ENCODE assay signal across 14 mouse cellular contexts in the genomic region with DNA sequence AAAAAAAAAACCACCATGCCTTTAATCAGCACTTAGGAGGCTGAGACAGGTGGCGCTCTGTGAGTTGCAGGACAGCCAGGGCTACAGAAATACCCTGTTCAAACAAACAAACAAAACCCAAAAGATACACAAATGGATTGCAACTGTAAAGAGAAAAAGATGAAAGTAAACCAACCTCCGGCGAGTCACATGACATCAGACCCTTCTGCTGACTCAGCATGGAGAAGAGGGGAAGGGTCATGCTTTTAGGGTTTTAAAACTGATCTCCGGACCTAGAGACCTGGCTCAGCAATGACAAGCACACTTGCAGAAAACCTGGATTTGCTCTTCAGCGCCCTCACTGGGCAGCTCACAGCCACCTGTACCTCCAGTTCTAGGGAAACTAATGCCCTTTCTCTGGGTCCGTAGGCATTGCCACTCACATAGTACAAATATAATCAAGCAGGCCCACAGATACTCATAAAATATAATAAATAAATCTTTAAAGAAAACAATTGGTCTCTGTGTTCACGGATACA. TPM values are rescaled to one million over a fixed set of nuclear protein-coding genes. Genes with fewer than 3 reads are reported as not detected.
DNase-seq lines count a peak whose midpoint lies in the region; ATAC-seq and TF ChIP-seq lines count a peak whose summit lies in the region.
"Had no signal": no experiment of that assay in that cellular context is flagged by ENCODE, and none has a peak within 500 bp of the region (broad histone marks: within the 10 kb centered on the region; RNA-seq: fewer than 3 reads in every experiment).

No protein-coding gene starts in this region.

- H3K4me1 ChIP-seq in hindbrain, postnatal 0 days (ENCODE audit: insufficient read depth, low read length): no peaks in the 10 kb centered on the region
- H3K4me1 ChIP-seq in hindbrain, embryonic 10.5 days (replicated peaks): no peaks in the 10 kb centered on the region
- H3K4me1 ChIP-seq in thymus, adult 2 months (replicated peaks; ENCODE audit: control insufficient read depth, insufficient read depth, low read length): no peaks in the 10 kb centered on the region
- no peaks in the 10 kb centered on the region for H3K4me1 ChIP-seq in cortical plate, adult 2 months (ENCODE audit: control insufficient read depth, insufficient read depth, low read length)
- no peaks in the 10 kb centered on the region for H3K4me1 ChIP-seq in hindbrain, embryonic 13.5 days (replicated peaks)

- H3K27ac ChIP-seq in hindbrain, postnatal 0 days: no peak overlapping the region
- H3K27ac ChIP-seq in hindbrain, embryonic 10.5 days: no peak overlapping the region
- H3K27ac ChIP-seq in thymus, adult 2 months (ENCODE audit: control insufficient read depth, insufficient read depth, low read length): no peak overlapping the region
- no peak overlapping the region for H3K27ac ChIP-seq in cortical plate, adult 2 months (ENCODE audit: insufficient read depth, low read length)
- H3K27ac ChIP-seq in hindbrain, embryonic 13.5 days: no peak overlapping the region

- DNase-seq in hindbrain, postnatal 0 days (ENCODE audit: low spot score): peak; percentile 13
- DNase-seq in hindbrain, embryonic 10.5 days (ENCODE audit: low spot score): no peak
- DNase-seq in thymus, adult 2 months: peak; percentile 7
- DNase-seq in thymus, adult 18-20 months: no peak
- DNase-seq in MN1 (ENCODE audit: low spot score): no peak
- DNase-seq: cerebellum, adult 18-20 months; heart, postnatal 10 days had no signal

- H3K9me3 ChIP-seq in hindbrain, postnatal 0 days (ENCODE audit: low read length): no peaks in the 10 kb centered on the region
- H3K9me3 ChIP-seq in hindbrain, embryonic 10.5 days: no peaks in the 10 kb centered on the region
- H3K9me3 ChIP-seq in hindbrain, embryonic 13.5 days: no peaks in the 10 kb centered on the region

- 59% methylated on average over 7 of the region's 7 CpGs for WGBS in hindbrain, postnatal 0 days
- 57% methylated on average over 7 of the region's 7 CpGs for WGBS in hindbrain, embryonic 10.5 days
- WGBS in thymus, adult 2 months: 50% methylated on average over 7 of the region's 7 CpGs
- WGBS in hindbrain, embryonic 13.5 days: 57% methylated on average over 7 of the region's 7 CpGs

- no peaks in the 10 kb centered on the region for H3K36me3 ChIP-seq in hindbrain, postnatal 0 days (ENCODE audit: insufficient read depth, low read length)
- H3K36me3 ChIP-seq in hindbrain, embryonic 10.5 days: no peaks in the 10 kb centered on the region
- no peaks in the 10 kb centered on the region for H3K36me3 ChIP-seq in thymus, adult 2 months (ENCODE audit: control insufficient read depth, insufficient read depth, low read length)
- no peaks in the 10 kb centered on the region for H3K36me3 ChIP-seq in hindbrain, embryonic 13.5 days

- peak; percentile 40 for TF ChIP-seq CTCF in hindbrain, postnatal 0 days (IDR thresholded peaks at IDR 0.05; ENCODE audit: low read depth)
- TF ChIP-seq CTCF in thymus, adult 2 months (IDR thresholded peaks at IDR 0.05; ENCODE audit: borderline replicate concordance, control insufficient read depth, extremely low read depth, insufficient read depth, low read length, poor library complexity): no peak
- TF ChIP-seq CTCF in cortical plate, adult 2 months (IDR thresholded peaks at IDR 0.05; ENCODE audit: extremely low read depth, insufficient read depth, low read length): peak; percentile 27

- no peak for ATAC-seq in hindbrain, postnatal 0 days
- ATAC-seq in frontal cortex, adult (ENCODE audit: low TSS enrichment): no peak
- no peak for ATAC-seq in hindbrain, embryonic 13.5 days (ENCODE audit: low FRiP score)

- TF ChIP-seq POLR2A in thymus, adult 2 months (IDR thresholded peaks at IDR 0.05; ENCODE audit: control insufficient read depth, extremely low read depth, insufficient read depth, low read length, poor library complexity): no peak
- no peak for TF ChIP-seq POLR2A in cortical plate, adult 2 months (IDR thresholded peaks at IDR 0.05; ENCODE audit: extremely low read depth, insufficient read depth, low read length)

- no peak overlapping the region for H3K4me3 ChIP-seq in hindbrain, postnatal 0 days (ENCODE audit: low read length)
- no peak overlapping the region for H3K4me3 ChIP-seq in hindbrain, embryonic 10.5 days
- no peak overlapping the region for H3K4me3 ChIP-seq in thymus, adult 2 months (ENCODE audit: control insufficient read depth, insufficient read depth, low read length)
- H3K4me3 ChIP-seq in cortical plate, adult 2 months (ENCODE audit: insufficient read depth, low read length): no peak overlapping the region
- H3K4me3 ChIP-seq in hindbrain, embryonic 13.5 days: no peak overlapping the region
- H3K4me3 ChIP-seq: myocyte had no signal

- H3K9ac ChIP-seq in hindbrain, postnatal 0 days (replicated peaks; ENCODE audit: low read length): no peak overlapping the region
- H3K9ac ChIP-seq in hindbrain, embryonic 13.5 days: no peak overlapping the region

- no peaks in the 10 kb centered on the region for H3K27me3 ChIP-seq in hindbrain, postnatal 0 days (ENCODE audit: insufficient read depth, low read length)
- no peaks in the 10 kb centered on the region for H3K27me3 ChIP-seq in hindbrain, embryonic 10.5 days (ENCODE audit: insufficient read depth, poor library complexity, severe bottlenecking)
- no peaks in the 10 kb centered on the region for H3K27me3 ChIP-seq in thymus, adult 2 months (ENCODE audit: control insufficient read depth, insufficient read depth, low read length)
- no peaks in the 10 kb centered on the region for H3K27me3 ChIP-seq in hindbrain, embryonic 13.5 days

- no peak overlapping the region for H3K4me2 ChIP-seq in hindbrain, postnatal 0 days (ENCODE audit: low read depth, low read length)
- H3K4me2 ChIP-seq in hindbrain, embryonic 13.5 days: no peak overlapping the region

RNA-seq across cellular contexts. Expression of a gene that starts 9.0 kb away (rescaled TPM):
- total RNA-seq in hindbrain, postnatal 0 days (2014; rRNA removed): 0.21 TPM in 1 of 2 replicates, not detected in the other
- polyA plus RNA-seq in hindbrain, postnatal 0 days (2015; fragmentation: Nextera tagmentation; extraction: Ambion mirVana): not detected in 2 replicates
- not detected in 2 replicates for polyA plus RNA-seq in hindbrain, embryonic 10.5 days (2016; fragmentation: Nextera tagmentation; extraction: Ambion mirVana)
- 0.05 and 0.09 TPM in 2 replicates for polyA plus RNA-seq in thymus, adult 2 months (2012; rRNA removed)
- polyA plus RNA-seq in cortical plate, adult 2 months (2012; rRNA removed): not detected in 2 replicates
- polyA plus RNA-seq in hindbrain, embryonic 13.5 days (2015; fragmentation: Nextera tagmentation; extraction: Ambion mirVana): not detected in 2 replicates
- total RNA-seq: left cerebral cortex, postnatal 10 days had no signal
- polyA plus RNA-seq: kidney, embryonic 14.5 days; lung, embryonic 16.5 days had no signal

Comparison
In these comparisons a context has a peak if more than half of its experiments do, and no peak if none do; other contexts are left out.
1. DNase-seq: peak in hindbrain, postnatal 0 days (single experiment) and thymus, adult 2 months (single experiment); none in hindbrain, embryonic 10.5 days (single experiment), thymus, adult 18-20 months (0 of 2) and MN1 (single experiment).